Mouse (Mus musculus): ENCODE results near the gene Jph3.

The Jph3 gene

GRCm38 (mm10) chr8:121842064-121842955 lies 112.9 kb downstream of the Jph3 start:
- DNase-seq = peak; percentile 5

- no peak for DNase-seq
Observed at GRCm38 (mm10) chr8:121843184-121843733, 113.8 kb downstream of the Jph3 start.

Data from cerebellum, adult 8-10 months (tissue).